Mouse (Mus musculus): ENCODE data around the gene Rassf3.

DNA sequence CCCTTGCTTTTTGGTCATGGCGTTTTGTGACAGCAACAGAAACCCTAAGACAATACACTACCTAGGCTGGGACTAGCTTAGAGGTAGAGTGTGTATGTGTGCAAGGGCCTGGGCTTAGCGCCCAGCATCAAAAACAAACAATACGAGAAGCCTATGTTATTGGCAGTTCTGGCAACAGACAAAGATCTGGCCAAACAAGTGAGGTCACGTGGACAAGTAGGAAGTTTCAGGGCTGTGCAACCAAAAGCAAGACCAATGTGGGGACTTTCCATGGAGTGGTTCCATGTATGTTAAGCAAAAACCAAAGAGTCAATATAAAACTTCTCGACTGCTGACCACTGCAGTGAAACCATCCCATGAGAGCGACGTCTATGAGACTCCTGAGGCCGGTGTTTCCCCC lies 30.3 kb downstream of the Rassf3 start:
- no peak for TF ChIP-seq CTCF (IDR thresholded peaks at IDR 0.05; ENCODE audit: control insufficient read depth, insufficient read depth, insufficient replicate concordance, low read depth, low read length)
- TF ChIP-seq POLR2A (IDR thresholded peaks at IDR 0.05; ENCODE audit: control insufficient read depth, low read depth, low read length) = no peak
